Mouse (Mus musculus) hindbrain, embryonic 11.5 days (tissue): Measurements from ENCODE around the gene Srebf1. TPM values are rescaled to one million over a fixed set of nuclear protein-coding genes. Genes with fewer than 3 reads are reported as not detected.

Source experiments
- ATAC-seq: fragments of 200-750 bp; cut with Nextera tagmentation; 2 replicates; pipeline ENCODE4 v1.8.0; 2017; ENCODE audit warnings: mild to moderate bottlenecking, moderate TSS enrichment, moderate library complexity; ENCODE audit not compliant: low FRiP score
- DNase-seq: peaks from one replicate; pipeline ENCODE4 v3.0.0-alpha.2; 2015; ENCODE audit warnings: low spot score
- H3K27ac ChIP-seq: fragments of 300-500 bp; sonication (generic); 2 replicates; pipeline ENCODE4 v1.5.1; 2014; ENCODE audit warnings: mild to moderate bottlenecking, low read depth, low read length
- H3K27me3 ChIP-seq: fragments of 300-500 bp; sonication (generic); 2 replicates; pipeline ENCODE4 v1.6.1; 2014; ENCODE audit warnings: mild to moderate bottlenecking, low read length, moderate library complexity, mixed read lengths; ENCODE audit not compliant: control insufficient read depth, insufficient read depth
- H3K36me3 ChIP-seq: fragments of 300-500 bp; sonication (generic); 2 replicates; pipeline ENCODE4 v1.6.1; 2014; ENCODE audit warnings: mild to moderate bottlenecking, low read length, moderate library complexity, mixed read lengths; ENCODE audit not compliant: control insufficient read depth, insufficient read depth
- H3K4me1 ChIP-seq: fragments of 300-500 bp; sonication (generic); replicated peaks from 2 replicates; pipeline ENCODE4 v1.6.1; 2014; ENCODE audit warnings: low read length, mixed read lengths; ENCODE audit not compliant: control insufficient read depth, insufficient read depth
- H3K4me2 ChIP-seq: fragments of 300-500 bp; sonication (generic); replicated peaks from 2 replicates; pipeline ENCODE4 v1.6.1; 2014; ENCODE audit warnings: mild to moderate bottlenecking, low read depth, low read length
- H3K4me3 ChIP-seq: fragments of 300-500 bp; sonication (generic); 2 replicates; pipeline ENCODE4 v1.5.1; 2014; ENCODE audit warnings: low read depth, low read length
- H3K9ac ChIP-seq: fragments of 300-500 bp; sonication (generic); 2 replicates; pipeline ENCODE4 v1.6.1; 2014; ENCODE audit warnings: low read depth, low read length
- H3K9me3 ChIP-seq: fragments of 300-500 bp; sonication (generic); 2 replicates; pipeline ENCODE4 v1.6.1; 2016; ENCODE audit warnings: low read length; ENCODE audit not compliant: control insufficient read depth
- WGBS: fragments of 180-500 bp; shearing (Covaris S2); extraction: QIAGEN DNeasy Blood & Tissue Kit; methylation state at CpG from one replicate; pipeline ENCODE4 v1.1.7; 2014; 5-methylcytosine and 5-hydroxymethylcytosine counted together
- polyA plus RNA-seq: library from polyadenylated mRNA; unstranded; fragments of >200 nt; fragmentation: Nextera tagmentation; extraction: Ambion mirVana; gene quantifications from 2 replicates; pipeline ENCODE4 v1.2.1, GENCODE M21; 2014

The Srebf1 gene
- polyA plus RNA-seq, 1 experiment from 2014 or later, result 40.4 TPM

GRCm38 (mm10) chr11:60187070-60187469, 35.3 kb downstream of the Srebf1 start:
- Histone ChIP-seq H3K4me2 (no peak overlapping the region), H3K4me1 (peaks cover 23% of the 10 kb centered on the region), H3K4me3 (no peak overlapping the region), H3K27me3 (no peaks in the 10 kb centered on the region), H3K36me3 (peaks cover 18% of the 10 kb centered on the region; the same call in 1 of the 2 replicates), H3K9ac (no peak overlapping the region), H3K27ac (no peak overlapping the region), H3K9me3 (no peaks in the 10 kb centered on the region)
- WGBS, result 91% methylated on average over 11 of the region's 11 CpGs
- no peak for DNase-seq
- ATAC-seq, result no peak

DNA sequence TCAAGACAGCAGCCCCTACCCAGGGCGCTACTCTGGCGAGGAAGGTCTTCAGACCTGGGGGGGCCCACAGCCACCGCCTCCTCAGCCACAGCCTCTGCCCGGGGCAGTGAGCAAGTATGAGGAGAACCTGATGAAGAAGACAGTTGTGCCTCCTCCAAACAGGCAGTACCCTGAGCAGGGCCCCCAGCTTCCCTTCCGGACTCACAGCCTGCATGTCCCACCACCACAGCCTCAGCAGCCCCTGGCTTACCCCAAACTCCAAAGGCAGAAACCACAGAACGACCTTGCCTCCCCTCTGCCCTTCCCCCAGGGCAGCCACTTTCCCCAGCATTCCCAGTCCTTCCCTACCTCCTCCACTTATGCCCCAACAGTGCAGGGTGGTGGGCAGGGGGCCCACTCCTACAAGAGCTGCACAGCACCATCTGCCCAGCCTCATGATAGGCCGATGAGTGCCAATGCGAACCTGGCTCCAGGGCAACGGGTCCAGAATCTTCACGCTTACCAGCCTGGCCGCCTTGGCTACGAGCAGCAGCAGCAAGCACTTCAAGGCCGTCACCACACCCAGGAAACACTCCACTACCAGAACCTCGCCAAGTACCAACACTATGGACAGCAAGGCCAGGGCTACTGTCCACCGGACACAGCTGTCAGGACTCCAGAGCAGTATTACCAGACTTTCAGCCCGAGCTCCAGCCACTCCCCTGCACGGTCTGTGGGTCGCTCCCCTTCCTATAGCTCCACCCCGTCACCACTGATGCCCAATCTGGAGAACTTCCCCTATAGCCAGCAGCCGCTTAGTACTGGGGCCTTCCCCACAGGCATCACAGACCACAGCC, 36.8 kb downstream of the Srebf1 start:
- Histone ChIP-seq H3K27me3 (no peaks in the 10 kb centered on the region), H3K27ac (peak overlapping the region; percentile 78), H3K9me3 (no peaks in the 10 kb centered on the region), H3K9ac (no peak overlapping the region), H3K36me3 (peaks cover 18% of the 10 kb centered on the region; the same call in 1 of the 2 replicates), H3K4me3 (no peak overlapping the region), H3K4me2 (no peak overlapping the region), H3K4me1 (peaks cover 25% of the 10 kb centered on the region)
- WGBS, result 90% methylated on average over 20 of the region's 20 CpGs
- no peak for DNase-seq
- no peak for ATAC-seq

DNA sequence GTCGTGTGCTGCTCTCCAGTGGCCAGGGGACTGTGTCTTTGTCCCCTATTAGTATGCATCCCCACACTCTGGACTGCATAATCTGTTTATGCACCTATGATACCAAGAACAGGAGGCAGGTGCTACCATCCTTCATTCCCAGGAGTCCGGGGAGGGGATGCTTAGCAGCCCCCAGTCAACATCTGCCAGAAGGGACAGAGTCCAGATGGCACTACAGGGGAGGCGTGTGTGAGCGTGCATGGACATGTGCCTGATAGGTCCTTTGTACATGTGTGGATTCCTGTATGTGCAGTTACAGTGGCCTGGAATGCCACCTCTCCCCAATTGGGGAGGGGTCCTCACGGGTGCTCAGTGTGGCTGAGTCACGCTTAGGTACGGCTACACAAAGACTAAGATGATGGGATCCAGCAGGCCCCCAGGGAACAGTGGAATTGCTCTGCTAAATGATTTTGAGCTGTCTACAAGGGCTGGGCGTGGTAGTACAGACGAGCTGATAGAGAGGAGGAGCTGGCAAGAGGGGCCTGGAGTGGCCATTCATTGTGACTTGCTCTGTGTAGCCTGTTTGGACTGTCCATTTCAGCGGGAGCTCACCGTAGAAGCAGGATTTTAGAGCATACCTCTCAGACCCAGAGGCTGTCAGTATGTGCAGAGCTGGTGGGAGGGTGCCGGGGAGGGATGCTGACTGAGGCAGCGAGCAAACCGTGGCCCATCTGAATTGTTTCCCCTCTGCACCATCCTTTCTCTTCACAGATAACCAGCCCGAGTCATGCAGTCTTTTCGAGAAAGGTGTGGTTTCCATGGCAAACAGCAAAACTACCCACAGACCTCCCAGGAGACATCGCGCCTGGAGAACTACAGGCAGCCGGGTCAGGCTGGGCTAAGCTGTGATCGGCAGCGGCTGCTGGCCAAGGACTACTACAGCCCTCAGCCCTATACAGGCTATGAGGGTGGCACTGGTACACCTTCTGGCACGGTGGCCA, 37.7 kb downstream of the Srebf1 start:
- Histone ChIP-seq H3K4me1 (peaks cover 25% of the 10 kb centered on the region), H3K4me2 (no peak overlapping the region), H3K9me3 (no peaks in the 10 kb centered on the region), H3K9ac (peak overlapping the region; percentile 31; the same call in 1 of the 2 replicates), H3K36me3 (peaks cover 14% of the 10 kb centered on the region; the same call in 1 of the 2 replicates), H3K4me3 (no peak overlapping the region), H3K27ac (peak overlapping the region; percentile 78), H3K27me3 (no peaks in the 10 kb centered on the region)
- 52% methylated on average over 22 of the region's 22 CpGs for WGBS
- ATAC-seq (peak; percentile 50; the same call in 1 of the 2 replicates), DNase-seq (peak; percentile 52)

DNA sequence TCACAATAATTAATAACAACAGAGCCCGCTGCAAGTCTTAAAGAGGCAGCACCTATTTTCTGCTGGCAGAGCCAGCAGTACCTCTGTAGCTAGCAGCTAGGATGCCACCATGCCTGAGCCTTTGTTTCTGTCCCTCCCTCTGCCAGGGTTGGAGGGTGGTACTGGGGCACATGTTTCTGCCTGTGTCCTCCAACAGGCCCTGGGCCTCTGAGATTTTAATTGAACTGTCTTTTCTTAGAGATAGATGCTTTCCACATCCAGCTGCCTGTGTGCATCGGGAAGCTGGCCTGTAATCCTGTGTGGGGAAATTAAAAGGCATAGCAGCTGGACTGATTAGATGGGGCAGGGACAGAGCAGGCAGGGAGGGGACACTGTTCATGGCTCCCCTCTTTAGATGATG, 39.6 kb downstream of the Srebf1 start:
- H3K27ac ChIP-seq, result peak overlapping the region; percentile 69
- no peak overlapping the region for H3K9ac ChIP-seq
- peaks cover 11% of the 10 kb centered on the region; the same call in 1 of the 2 replicates for H3K36me3 ChIP-seq
- ATAC-seq (no peak), DNase-seq (no peak)
- WGBS, result 77% methylated on average over 2 of the region's 2 CpGs
- no peaks in the 10 kb centered on the region for H3K9me3 ChIP-seq
- H3K4me1 ChIP-seq, result peaks cover 35% of the 10 kb centered on the region
- H3K4me3 ChIP-seq, result no peak overlapping the region
- H3K4me2 ChIP-seq, result no peak overlapping the region
- H3K27me3 ChIP-seq, result no peaks in the 10 kb centered on the region

- 86% methylated on average over 12 of the region's 12 CpGs for WGBS
- Histone ChIP-seq H3K9ac (no peak overlapping the region), H3K4me1 (peaks cover 41% of the 10 kb centered on the region), H3K36me3 (peaks cover 6% of the 10 kb centered on the region; the same call in 1 of the 2 replicates), H3K27me3 (no peaks in the 10 kb centered on the region), H3K9me3 (no peaks in the 10 kb centered on the region), H3K27ac (peak overlapping the region; percentile 69), H3K4me2 (no peak overlapping the region), H3K4me3 (no peak overlapping the region)
- no peak for ATAC-seq
- DNase-seq, result no peak
Measured at GRCm38 (mm10) chr11:60182116-60182670, 40.2 kb downstream of the Srebf1 start.

DNA sequence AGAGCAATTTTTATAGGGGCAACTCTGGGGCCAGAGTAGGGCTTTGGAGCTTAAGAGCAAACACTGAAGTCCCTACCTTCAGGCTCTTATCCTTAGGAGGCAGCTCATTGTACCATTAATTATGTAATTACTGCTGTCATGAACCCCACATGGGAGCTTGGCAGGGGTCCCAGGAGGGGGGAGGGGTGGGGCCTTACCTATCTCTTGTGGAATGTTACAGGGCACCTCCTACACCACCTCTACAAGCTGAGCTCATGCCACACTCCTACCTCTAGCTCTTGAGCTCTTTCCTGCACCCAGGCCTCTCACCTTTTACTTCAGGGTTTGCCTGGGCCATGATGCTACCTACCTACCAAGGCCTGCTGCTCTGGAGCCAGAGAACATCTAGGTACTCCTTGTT, 43.9 kb downstream of the Srebf1 start:
- ATAC-seq (no peak), DNase-seq (no peak)
- Histone ChIP-seq H3K4me2 (no peak overlapping the region), H3K4me3 (no peak overlapping the region), H3K36me3 (no peaks in the 10 kb centered on the region), H3K4me1 (peaks cover 36% of the 10 kb centered on the region), H3K27me3 (no peaks in the 10 kb centered on the region), H3K9me3 (no peaks in the 10 kb centered on the region), H3K9ac (no peak overlapping the region), H3K27ac (peak overlapping the region; percentile 97; the same call in 1 of the 2 replicates)

DNA sequence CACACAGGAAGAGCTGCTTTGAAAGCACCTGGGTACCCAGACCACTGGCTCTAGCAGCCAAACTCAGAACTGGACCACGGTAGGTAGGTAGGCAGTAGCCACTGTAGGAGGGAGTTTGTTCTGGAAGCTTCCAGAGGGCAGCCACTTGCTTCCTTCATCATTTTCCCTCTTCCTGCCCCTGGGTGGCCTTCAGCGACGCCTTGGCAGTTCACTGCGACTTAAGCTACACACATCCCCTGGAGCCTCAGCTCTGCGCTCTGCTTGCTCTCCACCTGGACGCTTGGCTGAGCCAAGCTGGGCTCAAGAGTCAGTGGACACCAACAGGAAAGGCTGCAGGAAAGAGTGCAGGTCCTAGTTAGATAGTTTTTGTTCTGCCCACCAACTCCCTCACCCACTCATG, 44.4 kb downstream of the Srebf1 start:
- peak overlapping the region; percentile 79 for H3K9ac ChIP-seq
- H3K4me1 ChIP-seq, result peaks cover 33% of the 10 kb centered on the region
- H3K9me3 ChIP-seq, result no peaks in the 10 kb centered on the region
- no peak overlapping the region for H3K4me3 ChIP-seq
- no peak for ATAC-seq
- WGBS, result 66% methylated on average over 6 of the region's 6 CpGs
- DNase-seq, result no peak
- H3K4me2 ChIP-seq, result peak overlapping the region; percentile 100
- peak overlapping the region; percentile 97 for H3K27ac ChIP-seq
- H3K36me3 ChIP-seq, result no peaks in the 10 kb centered on the region
- no peaks in the 10 kb centered on the region for H3K27me3 ChIP-seq

DNA sequence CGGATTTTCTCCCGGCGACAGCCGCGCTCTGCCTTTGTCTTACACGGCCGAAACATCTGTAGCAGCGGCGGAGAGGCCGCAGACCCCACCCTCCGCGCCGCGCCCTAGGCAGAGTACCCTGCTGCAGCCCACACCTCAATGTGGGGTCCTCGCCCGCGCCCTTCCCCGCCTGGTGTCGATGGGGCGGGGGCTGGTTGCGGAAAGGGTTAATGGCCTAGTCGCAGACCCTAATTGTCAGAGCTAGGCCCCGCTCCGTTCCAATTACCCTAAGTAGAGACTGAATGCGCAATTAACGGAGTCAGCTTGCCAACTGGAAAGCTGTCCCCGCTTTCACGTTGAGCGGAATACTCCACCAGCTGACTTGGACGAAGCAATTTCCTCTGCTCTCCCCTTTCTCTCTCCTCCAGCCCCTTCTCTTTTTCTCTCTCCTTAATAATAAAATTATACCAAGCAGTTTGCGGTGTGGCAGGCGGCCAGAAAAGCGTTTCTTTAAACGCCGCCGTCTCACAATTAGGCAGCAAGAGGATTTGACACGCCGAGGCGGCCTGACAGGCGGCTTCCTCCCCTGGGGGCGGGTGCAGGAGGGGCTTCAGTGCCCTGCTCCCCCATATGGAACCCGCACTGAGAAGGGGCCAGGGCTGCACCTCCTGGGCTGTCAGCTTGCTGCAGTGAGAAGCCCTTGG, 45.3 kb downstream of the Srebf1 start:
- Histone ChIP-seq H3K4me2 (peak overlapping the region; percentile 100), H3K4me1 (peaks cover 25% of the 10 kb centered on the region), H3K9me3 (no peaks in the 10 kb centered on the region), H3K36me3 (no peaks in the 10 kb centered on the region), H3K27ac (peak overlapping the region; percentile 97), H3K9ac (peak overlapping the region; percentile 79), H3K4me3 (peak overlapping the region; percentile 64), H3K27me3 (no peaks in the 10 kb centered on the region)
- ATAC-seq (peak; percentile 69), DNase-seq (peak; percentile 72)
- WGBS, result under 1% methylated on average over 37 of the region's 42 CpGs
